Mouse (Mus musculus): Measurements from ENCODE around the gene Prrx2. TPM values are rescaled to one million over a fixed set of nuclear protein-coding genes. Genes with fewer than 3 reads are reported as not detected.

The Prrx2 gene
- polyA plus RNA-seq, 1 experiment = 1.0 TPM

DNA sequence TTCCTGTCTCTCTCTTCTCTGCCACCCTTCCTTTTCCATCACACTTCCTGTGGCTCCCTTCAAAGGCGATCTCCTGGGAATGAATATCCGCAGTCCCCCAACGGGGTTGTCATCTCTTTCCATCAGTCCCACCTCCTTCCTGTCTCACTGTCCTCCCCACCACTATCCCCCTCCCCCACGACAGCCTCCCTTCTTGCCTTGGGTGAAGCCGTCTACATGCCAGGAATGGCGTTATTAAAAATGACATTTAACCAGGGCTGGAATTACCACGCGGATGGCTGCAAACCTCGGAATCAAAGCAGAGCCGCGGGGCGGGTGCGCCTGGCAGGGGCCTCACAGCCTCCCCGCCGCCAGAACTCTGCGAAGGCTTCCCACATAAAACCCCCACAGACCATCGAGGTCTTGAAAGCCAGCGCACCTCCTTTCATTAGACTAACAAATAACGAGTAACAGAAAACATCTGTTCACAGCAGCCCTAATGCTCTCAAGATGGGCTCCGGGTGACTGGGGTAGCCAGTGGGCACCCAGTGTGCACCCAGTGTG lies 18.1 kb downstream of the Prrx2 start:
- no peak overlapping the region for H3K27ac ChIP-seq (ENCODE audit: control insufficient read depth, insufficient read depth, low read depth, low read length)
- no peaks in the 10 kb centered on the region for H3K4me1 ChIP-seq (ENCODE audit: control insufficient read depth, insufficient read depth, low read length)
- H3K36me3 ChIP-seq (ENCODE audit: control insufficient read depth, insufficient read depth, low read length) = no peaks in the 10 kb centered on the region
- TF ChIP-seq CTCF (IDR thresholded peaks at IDR 0.05; ENCODE audit: control insufficient read depth, insufficient read depth, insufficient replicate concordance, low read depth, low read length) = no peak
- no peak overlapping the region for H3K4me3 ChIP-seq (ENCODE audit: control insufficient read depth, low read depth, low read length)
- no peaks in the 10 kb centered on the region for H3K27me3 ChIP-seq (ENCODE audit: control insufficient read depth, insufficient read depth, low read length)

- Histone ChIP-seq H3K4me1 (ENCODE audit: control insufficient read depth, insufficient read depth, low read length) (no peaks in the 10 kb centered on the region), H3K4me3 (ENCODE audit: control insufficient read depth, low read depth, low read length) (no peak overlapping the region), H3K27ac (ENCODE audit: control insufficient read depth, insufficient read depth, low read depth, low read length) (no peak overlapping the region)
Measured at GRCm38 (mm10) chr2:30857076-30857475, 22.3 kb downstream of the Prrx2 start.

DNA sequence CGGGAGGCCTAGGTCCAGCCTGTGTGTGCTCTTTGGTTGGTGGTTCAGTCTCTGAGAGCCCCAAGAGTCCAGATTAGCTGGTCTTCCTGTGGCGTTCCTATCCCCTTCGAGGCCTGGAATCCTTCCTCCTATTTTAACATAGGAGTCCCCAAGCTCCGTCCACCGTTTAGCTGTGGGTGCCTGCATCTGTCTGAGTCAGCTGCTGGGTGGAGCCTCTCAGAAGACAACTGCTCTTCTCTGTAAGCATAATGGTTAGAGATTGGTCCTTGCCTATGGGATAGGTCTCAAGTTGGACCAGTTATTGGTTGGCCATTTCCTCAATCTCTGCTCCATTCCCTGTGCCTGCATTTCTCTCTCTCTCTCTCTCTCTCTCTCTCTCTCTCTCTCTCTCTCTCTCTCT lies 25.0 kb downstream of the Prrx2 start:
- no peak overlapping the region for H3K27ac ChIP-seq (ENCODE audit: control insufficient read depth, insufficient read depth, low read depth, low read length)
- H3K4me3 ChIP-seq (ENCODE audit: control insufficient read depth, low read depth, low read length) = no peak overlapping the region
- no peaks in the 10 kb centered on the region for H3K36me3 ChIP-seq (ENCODE audit: control insufficient read depth, insufficient read depth, low read length)
- no peak for TF ChIP-seq CTCF (IDR thresholded peaks at IDR 0.05; ENCODE audit: control insufficient read depth, insufficient read depth, insufficient replicate concordance, low read depth, low read length)
- TF ChIP-seq POLR2A (IDR thresholded peaks at IDR 0.05; ENCODE audit: control insufficient read depth, low read depth, low read length) = no peak
- H3K4me1 ChIP-seq (ENCODE audit: control insufficient read depth, insufficient read depth, low read length) = no peaks in the 10 kb centered on the region
- H3K27me3 ChIP-seq (ENCODE audit: control insufficient read depth, insufficient read depth, low read length) = no peaks in the 10 kb centered on the region

More at GRCm38 (mm10) chr2:30857076-30857475, 22.3 kb downstream of the Prrx2 start:
- no peaks in the 10 kb centered on the region for H3K27me3 ChIP-seq (ENCODE audit: control insufficient read depth, insufficient read depth, low read length)
- H3K36me3 ChIP-seq (ENCODE audit: control insufficient read depth, insufficient read depth, low read length) = no peaks in the 10 kb centered on the region
- no peak for TF ChIP-seq POLR2A (IDR thresholded peaks at IDR 0.05; ENCODE audit: control insufficient read depth, low read depth, low read length)
- TF ChIP-seq CTCF (IDR thresholded peaks at IDR 0.05; ENCODE audit: control insufficient read depth, insufficient read depth, insufficient replicate concordance, low read depth, low read length) = no peak

DNA sequence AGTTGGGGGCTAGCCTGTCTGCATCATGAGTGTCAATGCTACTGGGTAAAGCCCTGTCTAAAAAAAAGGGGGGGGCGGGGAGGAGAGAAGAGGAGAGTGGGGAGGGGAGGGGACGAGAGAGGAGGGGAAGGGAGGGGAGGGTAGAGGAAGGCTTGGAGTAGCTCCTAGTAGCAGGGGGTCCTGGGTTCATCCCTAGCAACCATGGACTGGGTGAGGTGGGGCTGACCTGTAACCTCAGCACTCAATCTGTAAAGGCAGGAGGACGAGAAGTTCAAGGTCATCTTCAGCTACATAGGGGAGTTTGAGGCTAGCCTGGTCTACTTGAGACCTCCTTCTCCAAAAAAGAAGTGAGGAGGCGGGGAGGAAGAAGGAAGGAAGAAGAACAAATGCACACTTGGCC lies 27.3 kb downstream of the Prrx2 start:
- Histone ChIP-seq H3K36me3 (ENCODE audit: control insufficient read depth, insufficient read depth, low read length) (no peaks in the 10 kb centered on the region), H3K27me3 (ENCODE audit: control insufficient read depth, insufficient read depth, low read length) (no peaks in the 10 kb centered on the region), H3K27ac (ENCODE audit: control insufficient read depth, insufficient read depth, low read depth, low read length) (no peak overlapping the region), H3K4me1 (ENCODE audit: control insufficient read depth, insufficient read depth, low read length) (peaks cover 5% of the 10 kb centered on the region), H3K4me3 (ENCODE audit: control insufficient read depth, low read depth, low read length) (no peak overlapping the region)
- no peak for TF ChIP-seq CTCF (IDR thresholded peaks at IDR 0.05; ENCODE audit: control insufficient read depth, insufficient read depth, insufficient replicate concordance, low read depth, low read length)
- no peak for TF ChIP-seq POLR2A (IDR thresholded peaks at IDR 0.05; ENCODE audit: control insufficient read depth, low read depth, low read length)

GRCm38 (mm10) chr2:30863574-30863973 lies 28.8 kb downstream of the Prrx2 start:
- Histone ChIP-seq H3K4me3 (ENCODE audit: control insufficient read depth, low read depth, low read length) (no peak overlapping the region), H3K27me3 (ENCODE audit: control insufficient read depth, insufficient read depth, low read length) (no peaks in the 10 kb centered on the region), H3K27ac (ENCODE audit: control insufficient read depth, insufficient read depth, low read depth, low read length) (no peak overlapping the region), H3K36me3 (ENCODE audit: control insufficient read depth, insufficient read depth, low read length) (no peaks in the 10 kb centered on the region), H3K4me1 (ENCODE audit: control insufficient read depth, insufficient read depth, low read length) (peaks cover 5% of the 10 kb centered on the region)
- TF ChIP-seq POLR2A (IDR thresholded peaks at IDR 0.05; ENCODE audit: control insufficient read depth, low read depth, low read length) (no peak), CTCF (IDR thresholded peaks at IDR 0.05; ENCODE audit: control insufficient read depth, insufficient read depth, insufficient replicate concordance, low read depth, low read length) (no peak)

- H3K27ac ChIP-seq (ENCODE audit: control insufficient read depth, insufficient read depth, low read depth, low read length) = no peak overlapping the region
- H3K27me3 ChIP-seq (ENCODE audit: control insufficient read depth, insufficient read depth, low read length) = no peaks in the 10 kb centered on the region
- TF ChIP-seq CTCF (IDR thresholded peaks at IDR 0.05; ENCODE audit: control insufficient read depth, insufficient read depth, insufficient replicate concordance, low read depth, low read length) (no peak), POLR2A (IDR thresholded peaks at IDR 0.05; ENCODE audit: control insufficient read depth, low read depth, low read length) (no peak)
- peak overlapping the region; percentile 12 for H3K4me3 ChIP-seq (ENCODE audit: control insufficient read depth, low read depth, low read length)
- H3K4me1 ChIP-seq (ENCODE audit: control insufficient read depth, insufficient read depth, low read length) = peaks cover 5% of the 10 kb centered on the region
- H3K36me3 ChIP-seq (ENCODE audit: control insufficient read depth, insufficient read depth, low read length) = no peaks in the 10 kb centered on the region
Measured at GRCm38 (mm10) chr2:30864968-30865381, 30.2 kb downstream of the Prrx2 start.

- no peak for TF ChIP-seq POLR2A (IDR thresholded peaks at IDR 0.05; ENCODE audit: control insufficient read depth, low read depth, low read length)
- TF ChIP-seq CTCF (IDR thresholded peaks at IDR 0.05; ENCODE audit: control insufficient read depth, insufficient read depth, insufficient replicate concordance, low read depth, low read length) = no peak
- H3K27ac ChIP-seq (ENCODE audit: control insufficient read depth, insufficient read depth, low read depth, low read length) = no peak overlapping the region
- no peaks in the 10 kb centered on the region for H3K27me3 ChIP-seq (ENCODE audit: control insufficient read depth, insufficient read depth, low read length)
- H3K4me3 ChIP-seq (ENCODE audit: control insufficient read depth, low read depth, low read length) = no peak overlapping the region
- H3K36me3 ChIP-seq (ENCODE audit: control insufficient read depth, insufficient read depth, low read length) = no peaks in the 10 kb centered on the region
- peaks cover 5% of the 10 kb centered on the region for H3K4me1 ChIP-seq (ENCODE audit: control insufficient read depth, insufficient read depth, low read length)
Measured at GRCm38 (mm10) chr2:30865426-30865825, 30.7 kb downstream of the Prrx2 start.

- no peaks in the 10 kb centered on the region for H3K4me1 ChIP-seq (ENCODE audit: control insufficient read depth, insufficient read depth, low read length)
Measured at GRCm38 (mm10) chr2:30870863-30871262, 36.1 kb downstream of the Prrx2 start.

More at GRCm38 (mm10) chr2:30870863-30871262, 36.1 kb downstream of the Prrx2 start:
- TF ChIP-seq CTCF (IDR thresholded peaks at IDR 0.05; ENCODE audit: control insufficient read depth, insufficient read depth, insufficient replicate concordance, low read depth, low read length) (no peak), POLR2A (IDR thresholded peaks at IDR 0.05; ENCODE audit: control insufficient read depth, low read depth, low read length) (no peak)
- H3K27me3 ChIP-seq (ENCODE audit: control insufficient read depth, insufficient read depth, low read length) = no peaks in the 10 kb centered on the region
- no peak overlapping the region for H3K27ac ChIP-seq (ENCODE audit: control insufficient read depth, insufficient read depth, low read depth, low read length)
- H3K4me3 ChIP-seq (ENCODE audit: control insufficient read depth, low read depth, low read length) = no peak overlapping the region
- H3K36me3 ChIP-seq (ENCODE audit: control insufficient read depth, insufficient read depth, low read length) = no peaks in the 10 kb centered on the region

All from testis, adult 2 months (tissue).